Mouse (Mus musculus) midbrain, embryonic 14.5 days (tissue): ENCODE measurements around the gene Gja4. TPM values are rescaled to one million over a fixed set of nuclear protein-coding genes. Genes with fewer than 3 reads are reported as not detected.

Source experiments
- ATAC-seq: fragments of 200-750 bp; cut with Nextera tagmentation; 2 replicates; pipeline ENCODE4 v1.8.0; 2017; ENCODE audit warnings: moderate number of reproducible peaks, moderate library complexity; ENCODE audit not compliant: low FRiP score, low TSS enrichment
- DNase-seq: peaks from one replicate; pipeline ENCODE4 v3.0.0-alpha.2; 2015
- H3K27ac ChIP-seq: fragments of 300-500 bp; sonication (generic); replicated peaks from 2 replicates; pipeline ENCODE4 v1.5.1; 2014; ENCODE audit warnings: mild to moderate bottlenecking, low read depth, low read length, moderate library complexity
- H3K27me3 ChIP-seq: fragments of 300-500 bp; sonication (generic); 2 replicates; pipeline ENCODE4 v1.6.1; 2014; ENCODE audit warnings: low read length, control low read depth, mixed read lengths; ENCODE audit not compliant: control insufficient read depth, insufficient read depth
- H3K36me3 ChIP-seq: fragments of 300-500 bp; sonication (generic); 2 replicates; pipeline ENCODE4 v1.6.1; 2014; ENCODE audit warnings: low read length, control low read depth; ENCODE audit not compliant: control insufficient read depth, insufficient read depth
- H3K4me1 ChIP-seq: fragments of 300-500 bp; sonication (generic); 2 replicates; pipeline ENCODE4 v1.6.1; 2014; ENCODE audit warnings: mild to moderate bottlenecking, antibody characterized with exemption, low read length, control low read depth; ENCODE audit not compliant: control insufficient read depth, insufficient read depth
- H3K4me2 ChIP-seq: fragments of 300-500 bp; sonication (generic); 2 replicates; pipeline ENCODE4 v1.6.1; 2014; ENCODE audit warnings: mild to moderate bottlenecking, low read length, moderate library complexity
- H3K4me3 ChIP-seq: fragments of 300-500 bp; sonication (generic); replicated peaks from 2 replicates; pipeline ENCODE4 v1.5.1; 2014; ENCODE audit warnings: low read depth, low read length
- H3K9ac ChIP-seq: fragments of 300-500 bp; sonication (generic); replicated peaks from 2 replicates; pipeline ENCODE4 v1.6.1; 2014; ENCODE audit warnings: mild to moderate bottlenecking, low read length, moderate library complexity
- H3K9me3 ChIP-seq: fragments of 300-500 bp; sonication (generic); 2 replicates; pipeline ENCODE4 v1.6.1; 2016; ENCODE audit warnings: low read length, control low read depth, mixed read lengths; ENCODE audit not compliant: control insufficient read depth
- WGBS: fragments of 180-500 bp; shearing (Covaris S2); extraction: QIAGEN DNeasy Blood & Tissue Kit; methylation state at CpG from one replicate; pipeline ENCODE4 v1.1.7; 2014; 5-methylcytosine and 5-hydroxymethylcytosine counted together
- polyA plus RNA-seq: library from polyadenylated mRNA; unstranded; fragments of >200 nt; fragmentation: Nextera tagmentation; extraction: Ambion mirVana; gene quantifications from 2 replicates; pipeline ENCODE4 v1.2.1, GENCODE M21; 2014

The Gja4 gene
- polyA plus RNA-seq, 1 experiment from 2014 or later: 24.4 TPM

DNA sequence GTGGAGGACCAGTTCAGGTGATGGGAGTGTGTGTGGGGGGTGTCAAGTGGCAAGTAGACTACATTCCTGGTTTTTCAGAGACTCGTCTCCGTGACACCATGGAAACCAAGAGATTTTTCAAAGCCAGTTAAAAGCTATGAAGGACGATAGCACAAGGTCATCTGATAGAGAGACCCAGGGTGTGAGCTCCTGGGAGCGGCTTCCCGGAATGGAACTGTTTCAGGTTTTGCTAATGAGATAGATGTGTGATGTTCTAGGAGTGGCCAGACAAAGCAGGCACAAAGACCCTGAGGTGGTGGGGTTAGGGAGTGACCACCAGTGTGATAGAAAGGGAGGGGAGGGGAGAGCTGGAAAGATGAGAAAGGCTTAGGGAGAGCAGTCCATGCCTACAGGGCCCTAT is 31.2 kb upstream of the Gja4 start:
- no peak overlapping the region for H3K9ac ChIP-seq
- no peak for ATAC-seq
- DNase-seq: no peak
- H3K4me2 ChIP-seq: no peak overlapping the region
- no peaks in the 10 kb centered on the region for H3K27me3 ChIP-seq
- 85% methylated on average over 5 of the region's 5 CpGs for WGBS
- H3K36me3 ChIP-seq: no peaks in the 10 kb centered on the region
- no peak overlapping the region for H3K27ac ChIP-seq
- no peaks in the 10 kb centered on the region for H3K4me1 ChIP-seq
- no peak overlapping the region for H3K4me3 ChIP-seq
- H3K9me3 ChIP-seq: no peaks in the 10 kb centered on the region

DNA sequence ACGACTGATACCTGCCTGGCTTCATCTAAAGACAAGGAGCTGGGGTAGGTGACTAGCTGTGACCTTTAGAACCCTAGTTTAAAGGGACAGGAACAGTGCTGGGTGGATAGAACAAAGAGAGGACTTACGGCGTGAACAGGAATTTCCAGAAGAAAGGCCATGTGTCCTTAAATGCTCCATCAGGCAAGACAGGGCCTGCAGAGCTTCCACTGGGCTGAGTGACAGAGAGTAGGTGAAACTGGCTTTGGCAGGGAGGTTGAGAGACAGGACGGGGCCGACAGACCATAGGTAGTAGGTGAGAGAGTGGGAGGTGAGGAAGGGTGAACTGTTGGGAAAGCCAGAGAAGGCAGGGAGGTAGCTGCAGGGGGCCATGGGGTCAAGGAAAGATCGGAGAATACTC is 27.5 kb upstream of the Gja4 start:
- H3K9ac ChIP-seq: no peak overlapping the region
- ATAC-seq (no peak), DNase-seq (no peak)
- no peaks in the 10 kb centered on the region for H3K27me3 ChIP-seq
- H3K36me3 ChIP-seq: no peaks in the 10 kb centered on the region
- no peaks in the 10 kb centered on the region for H3K9me3 ChIP-seq
- H3K4me2 ChIP-seq: no peak overlapping the region
- no peak overlapping the region for H3K27ac ChIP-seq
- no peaks in the 10 kb centered on the region for H3K4me1 ChIP-seq
- H3K4me3 ChIP-seq: no peak overlapping the region
- 74% methylated on average over 6 of the region's 6 CpGs for WGBS

DNA sequence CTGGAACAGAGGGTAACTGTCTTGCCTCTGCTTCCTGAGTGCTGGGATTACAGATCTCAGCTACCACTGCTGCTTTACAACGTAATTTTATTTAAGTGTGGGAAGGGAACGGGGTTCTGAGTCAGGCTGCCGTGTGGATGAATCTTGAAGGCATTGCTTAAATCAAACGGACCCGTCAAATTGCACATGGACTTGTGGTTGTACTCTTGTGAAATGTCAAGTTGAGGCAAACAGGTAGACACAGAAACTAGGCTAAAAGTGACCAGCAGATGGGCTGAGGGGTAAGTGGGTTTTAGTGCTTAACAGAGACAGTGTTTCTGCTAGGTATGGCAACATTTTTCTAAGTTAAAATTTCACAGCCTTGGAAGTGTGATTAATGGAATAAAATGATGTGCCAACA is 23.8 kb upstream of the Gja4 start:
- Histone ChIP-seq H3K27me3 (no peaks in the 10 kb centered on the region), H3K4me2 (no peak overlapping the region), H3K4me3 (no peak overlapping the region), H3K9me3 (no peaks in the 10 kb centered on the region), H3K27ac (no peak overlapping the region), H3K36me3 (no peaks in the 10 kb centered on the region), H3K9ac (no peak overlapping the region), H3K4me1 (no peaks in the 10 kb centered on the region)
- DNase-seq: no peak
- 88% methylated on average over 5 of the region's 5 CpGs for WGBS
- ATAC-seq: no peak

DNA sequence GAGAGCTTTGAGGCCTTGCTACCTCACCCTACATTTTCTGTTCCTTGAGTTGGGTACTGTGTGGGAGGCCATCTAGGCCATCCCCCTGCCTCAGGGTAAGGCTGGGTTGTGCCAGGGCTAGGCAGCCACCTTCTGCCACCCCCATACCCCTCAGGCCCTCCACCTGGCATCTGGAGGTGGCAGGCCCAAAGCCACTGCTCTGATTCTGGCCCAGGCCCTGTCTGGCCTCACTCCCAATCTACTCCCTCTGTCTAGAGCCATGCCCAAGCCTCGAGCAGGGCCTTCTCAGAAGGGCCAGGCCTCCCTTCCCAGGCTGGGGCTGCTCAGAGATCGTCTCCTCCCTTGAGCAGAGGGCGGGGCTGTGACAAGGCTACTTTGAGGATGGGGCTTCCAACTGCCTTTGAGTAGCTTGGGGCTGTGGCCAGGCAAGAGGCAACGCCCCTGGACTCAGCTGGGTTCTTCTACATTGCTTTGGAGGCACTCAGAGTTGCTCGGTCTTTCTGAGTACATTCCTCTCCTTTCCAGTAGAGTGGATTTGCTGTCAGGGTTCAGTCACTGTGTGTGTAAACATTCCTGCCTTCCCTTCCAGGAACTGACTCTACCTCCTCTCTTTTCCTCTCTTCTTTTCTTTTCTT is 21.1 kb upstream of the Gja4 start:
- H3K36me3 ChIP-seq: no peaks in the 10 kb centered on the region
- no peak for DNase-seq
- H3K4me2 ChIP-seq: no peak overlapping the region
- peaks cover 20% of the 10 kb centered on the region for H3K27me3 ChIP-seq
- H3K4me1 ChIP-seq: peaks cover 11% of the 10 kb centered on the region
- no peak overlapping the region for H3K4me3 ChIP-seq
- ATAC-seq: no peak
- no peaks in the 10 kb centered on the region for H3K9me3 ChIP-seq
- no peak overlapping the region for H3K9ac ChIP-seq
- WGBS: 42% methylated on average over 5 of the region's 5 CpGs
- no peak overlapping the region for H3K27ac ChIP-seq

DNA sequence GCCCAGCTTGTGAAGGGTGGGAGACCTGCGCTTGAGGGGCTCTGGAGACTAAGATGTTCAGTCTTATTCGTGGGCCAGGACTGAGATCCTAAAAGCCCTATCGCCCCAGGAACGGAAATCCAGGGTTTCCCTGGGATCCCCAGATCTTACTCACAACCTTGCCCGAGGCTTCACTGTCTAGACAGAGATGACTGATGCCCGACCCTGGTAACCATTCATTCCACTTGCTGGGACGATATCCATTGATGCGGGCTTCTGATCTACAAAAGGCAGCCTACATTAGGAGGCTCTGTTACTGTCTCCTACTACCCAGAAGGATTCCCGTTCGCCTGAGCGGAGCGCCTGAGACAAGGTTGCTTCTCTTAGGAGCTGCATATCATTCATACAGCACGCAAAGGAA is 17.3 kb upstream of the Gja4 start:
- Histone ChIP-seq H3K4me2 (peak overlapping the region; percentile 48; the same call in 1 of the 2 replicates), H3K9me3 (no peaks in the 10 kb centered on the region), H3K9ac (no peak overlapping the region), H3K4me3 (no peak overlapping the region), H3K36me3 (no peaks in the 10 kb centered on the region), H3K27me3 (peaks cover 23% of the 10 kb centered on the region), H3K27ac (no peak overlapping the region), H3K4me1 (peaks cover 13% of the 10 kb centered on the region)
- ATAC-seq (no peak), DNase-seq (peak; percentile 45)
- WGBS: 20% methylated on average over 13 of the region's 13 CpGs

DNA sequence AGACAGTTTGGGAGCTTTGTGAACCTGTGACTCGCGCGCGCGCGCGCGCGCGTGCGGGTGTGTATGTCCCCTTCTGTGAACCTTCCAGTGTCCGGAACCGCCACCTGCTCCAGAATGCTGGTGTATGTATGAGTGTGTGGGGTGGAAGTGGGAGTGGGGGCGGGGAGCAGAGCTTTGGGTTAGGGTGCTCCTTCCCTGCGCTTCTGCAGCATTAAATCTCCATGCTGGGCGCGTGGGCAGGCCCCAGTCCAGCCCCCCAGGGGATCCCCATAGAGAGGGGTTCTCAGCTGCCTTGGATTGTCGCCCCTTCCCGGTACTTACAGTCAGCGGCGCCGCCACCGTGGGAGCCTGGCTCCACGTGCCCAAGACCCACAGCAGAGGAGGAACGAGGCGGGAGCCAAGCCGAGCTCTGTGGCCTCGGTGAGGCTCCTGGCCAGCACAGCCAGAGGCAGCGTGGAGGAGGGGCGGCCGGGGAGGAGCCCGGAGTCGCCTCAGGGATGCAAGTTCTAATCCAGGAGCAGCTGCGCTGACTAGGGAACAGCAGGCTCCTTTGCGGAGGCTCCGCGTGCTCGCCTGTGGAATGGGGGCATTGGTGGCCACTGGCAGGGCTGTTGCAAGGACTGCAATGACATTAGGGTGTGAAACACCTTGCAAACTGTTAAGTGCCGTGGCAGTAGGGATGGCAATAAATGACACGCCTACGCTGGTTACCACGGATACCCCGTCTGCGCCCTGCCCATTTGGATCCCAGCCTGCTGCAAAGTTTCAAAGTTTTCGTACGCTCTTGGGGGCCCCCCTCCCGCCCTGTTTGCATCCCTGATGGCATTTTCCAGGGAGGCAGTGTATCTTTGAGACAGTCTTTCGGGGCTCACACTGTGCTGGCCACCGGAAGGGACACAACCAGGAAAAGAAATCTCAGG is 16.6 kb upstream of the Gja4 start, which contains the start of gene Gjb3:
Gene Gjb3 (minus strand): TSS at position 664 of the 920 bp plus-strand sequence.
- Histone ChIP-seq H3K9me3 (no peaks in the 10 kb centered on the region), H3K4me2 (peak within 1 kb of the TSS; percentile 48), H3K4me1 (peaks cover 13% of the 10 kb centered on the region), H3K9ac (no peak within 1 kb of the TSS), H3K27me3 (peaks cover 23% of the 10 kb centered on the region), H3K27ac (no peak within 1 kb of the TSS), H3K36me3 (no peaks in the 10 kb centered on the region), H3K4me3 (peak within 1 kb of the TSS; percentile 15; the same call in 1 of the 2 replicates)
- 2% methylated on average over 47 of the region's 49 CpGs for WGBS
- DNase-seq (peak; percentile 61), ATAC-seq (no peak)

DNA sequence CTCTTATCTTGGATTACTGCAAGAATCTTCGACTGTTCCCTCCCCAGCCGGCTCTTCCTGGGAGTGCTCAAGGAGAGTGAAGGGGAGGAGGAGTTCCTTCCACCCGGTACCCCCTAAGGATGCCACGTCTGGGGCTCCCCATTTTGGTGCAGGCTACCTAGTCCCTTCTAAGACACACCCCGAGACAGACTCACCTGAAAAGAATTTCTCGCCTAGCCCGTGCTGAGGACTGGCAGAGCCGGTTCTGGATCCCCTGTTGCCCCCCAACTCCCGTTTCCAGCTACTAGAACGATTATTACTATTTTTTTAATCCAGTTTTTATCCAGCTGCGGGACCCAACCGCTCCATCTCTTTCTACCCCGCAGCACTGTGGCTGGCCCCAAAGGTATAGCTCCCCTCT is 15.9 kb upstream of the Gja4 start:
- H3K4me1 ChIP-seq: peaks cover 13% of the 10 kb centered on the region
- WGBS: 3% methylated on average over 13 of the region's 13 CpGs
- H3K36me3 ChIP-seq: no peaks in the 10 kb centered on the region
- H3K4me3 ChIP-seq: peak overlapping the region; percentile 15; the same call in 1 of the 2 replicates
- H3K27me3 ChIP-seq: peaks cover 23% of the 10 kb centered on the region
- H3K27ac ChIP-seq: no peak overlapping the region
- peak overlapping the region; percentile 48 for H3K4me2 ChIP-seq
- ATAC-seq (no peak), DNase-seq (peak; percentile 4)
- no peak overlapping the region for H3K9ac ChIP-seq
- H3K9me3 ChIP-seq: no peaks in the 10 kb centered on the region

- DNase-seq: peak; percentile 30
These were observed 15.2 kb upstream of the Gja4 start for GRCm38 (mm10) chr4:127329046-127329445.

More at GRCm38 (mm10) chr4:127329046-127329445, 15.2 kb upstream of the Gja4 start:
- Histone ChIP-seq H3K27me3 (peaks cover 23% of the 10 kb centered on the region), H3K9me3 (no peaks in the 10 kb centered on the region), H3K4me1 (peaks cover 13% of the 10 kb centered on the region), H3K36me3 (no peaks in the 10 kb centered on the region), H3K4me2 (no peak overlapping the region), H3K27ac (no peak overlapping the region), H3K4me3 (no peak overlapping the region), H3K9ac (no peak overlapping the region)
- ATAC-seq: no peak
- 24% methylated on average over 3 of the region's 3 CpGs for WGBS
